Mouse (Mus musculus) left cerebral cortex, adult 9 months (tissue): ENCODE results near the gene St7.

Experiments
- DNase-seq, 2 experiments: peaks; one replicate each; pipeline ENCODE4 v3.0.0; 2022; ENCODE audit warnings: low spot score in 2 of 2

St7 gene

GRCm38 (mm10) chr6:17898539-17898938, 205.8 kb downstream of the St7 start:
- DNase-seq = no peak

GRCm38 (mm10) chr6:17903355-17903754, 210.6 kb downstream of the St7 start:
- DNase-seq = no peak

- no peak for DNase-seq
These were observed 213.0 kb downstream of the St7 start for GRCm38 (mm10) chr6:17905776-17906175.

- DNase-seq = no peak
These were observed 213.6 kb downstream of the St7 start for GRCm38 (mm10) chr6:17906289-17906688.

- DNase-seq = no peak
These were observed 219.6 kb downstream of the St7 start for GRCm38 (mm10) chr6:17912312-17912711.

GRCm38 (mm10) chr6:17912825-17913224, 220.1 kb downstream of the St7 start:
- no peak for DNase-seq

GRCm38 (mm10) chr6:17913315-17913714, 220.6 kb downstream of the St7 start:
- DNase-seq = no peak

GRCm38 (mm10) chr6:17914300-17914699, 221.6 kb downstream of the St7 start:
- peak; percentile 59 to 83 for DNase-seq

GRCm38 (mm10) chr6:17917233-17917632, 224.5 kb downstream of the St7 start:
- no peak for DNase-seq

- DNase-seq = no peak
These were observed 229.4 kb downstream of the St7 start for GRCm38 (mm10) chr6:17922180-17922579.

GRCm38 (mm10) chr6:17922967-17923366, 230.2 kb downstream of the St7 start:
- DNase-seq = no peak

- DNase-seq = no peak
These were observed 230.6 kb downstream of the St7 start for GRCm38 (mm10) chr6:17923370-17923769.

- DNase-seq = peak in 1 of 2 experiments; percentile 39
These were observed 231.3 kb downstream of the St7 start for GRCm38 (mm10) chr6:17923894-17924505.

- DNase-seq = no peak
These were observed 232.5 kb downstream of the St7 start for GRCm38 (mm10) chr6:17925267-17925666.

GRCm38 (mm10) chr6:17927746-17928145, 235.0 kb downstream of the St7 start:
- DNase-seq = no peak

GRCm38 (mm10) chr6:17931187-17931586, 238.5 kb downstream of the St7 start:
- DNase-seq = no peak

GRCm38 (mm10) chr6:17931835-17932234, 239.1 kb downstream of the St7 start:
- no peak for DNase-seq

GRCm38 (mm10) chr6:17932806-17933205, 240.1 kb downstream of the St7 start:
- no peak for DNase-seq

GRCm38 (mm10) chr6:17938631-17939346, 246.1 kb downstream of the St7 start:
- peak in 1 of 2 experiments; percentile 43 for DNase-seq

- DNase-seq = no peak
These were observed 249.2 kb downstream of the St7 start for GRCm38 (mm10) chr6:17941916-17942315.

- no peak for DNase-seq
These were observed 249.6 kb downstream of the St7 start for GRCm38 (mm10) chr6:17942344-17942743.

- DNase-seq = no peak
These were observed 251.3 kb downstream of the St7 start for GRCm38 (mm10) chr6:17943877-17944617.

- no peak for DNase-seq
These were observed 253.7 kb downstream of the St7 start for GRCm38 (mm10) chr6:17946456-17946855.
